ENCODE assay signal across 21 mouse cellular contexts in genomic region chr6:114994079-114994478, GRCm38 (mm10). TPM values are rescaled to one million over a fixed set of nuclear protein-coding genes. Genes with fewer than 3 reads are reported as not detected.
DNase-seq lines count a peak whose midpoint lies in the region; ATAC-seq lines count a peak whose summit lies in the region.
"Had no signal": no experiment of that assay in that cellular context is flagged by ENCODE, and none has a peak within 500 bp of the region (broad histone marks: within the 10 kb centered on the region; RNA-seq: fewer than 3 reads in every experiment).

No protein-coding gene starts in this region.

- peak overlapping the region; percentile 76; the same call in 1 of the 2 replicates for H3K27ac ChIP-seq in limb, embryonic 13.5 days
- H3K27ac ChIP-seq: forebrain, embryonic 15.5 days; heart, adult 2 months; heart, embryonic 15.5 days; hindbrain, embryonic 15.5 days; liver, embryonic 15.5 days had no signal

- ATAC-seq in limb, embryonic 13.5 days (ENCODE audit: low FRiP score, low read depth): no peak
- no peak for ATAC-seq in megakaryocyte, adult 5-6 weeks (ENCODE audit: poor library complexity, severe bottlenecking)
- ATAC-seq: activated CD4-positive, CD25-positive, alpha-beta regulatory T cell, adult 4 months; forebrain, embryonic 15.5 days had no signal

- no peaks in the 10 kb centered on the region for H3K27me3 ChIP-seq in limb, embryonic 13.5 days
- H3K27me3 ChIP-seq: forebrain, embryonic 15.5 days; heart, embryonic 15.5 days; hindbrain, embryonic 15.5 days; liver, embryonic 15.5 days had no signal

- H3K9me3 ChIP-seq in limb, embryonic 13.5 days: no peaks in the 10 kb centered on the region
- H3K9me3 ChIP-seq: forebrain, embryonic 15.5 days; heart, embryonic 15.5 days; hindbrain, embryonic 15.5 days; liver, embryonic 15.5 days had no signal

- no peaks in the 10 kb centered on the region for H3K36me3 ChIP-seq in limb, embryonic 13.5 days
- H3K36me3 ChIP-seq: forebrain, embryonic 15.5 days; heart, embryonic 15.5 days; hindbrain, embryonic 15.5 days; liver, embryonic 15.5 days had no signal

- WGBS in limb, embryonic 13.5 days: 69% methylated on average over 5 of the region's 5 CpGs

- H3K4me3 ChIP-seq in limb, embryonic 13.5 days: no peak overlapping the region
- H3K4me3 ChIP-seq: forebrain, embryonic 15.5 days; heart, adult 2 months; heart, embryonic 15.5 days; hindbrain, embryonic 15.5 days; liver, embryonic 15.5 days had no signal

- H3K9ac ChIP-seq in limb, embryonic 13.5 days: no peak overlapping the region
- H3K9ac ChIP-seq: forebrain, embryonic 15.5 days; heart, embryonic 15.5 days; hindbrain, embryonic 15.5 days; liver, embryonic 15.5 days had no signal

- H3K4me1 ChIP-seq in limb, embryonic 13.5 days: peaks cover 71% of the 10 kb centered on the region
- H3K4me1 ChIP-seq: forebrain, embryonic 15.5 days; heart, embryonic 15.5 days; hindbrain, embryonic 15.5 days; liver, embryonic 15.5 days had no signal

- H3K4me2 ChIP-seq in limb, embryonic 13.5 days (replicated peaks): no peak overlapping the region
- H3K4me2 ChIP-seq: forebrain, embryonic 15.5 days; heart, embryonic 15.5 days; hindbrain, embryonic 15.5 days; liver, embryonic 15.5 days had no signal

- DNase-seq in kidney, postnatal 14 days: peak; percentile 20
- no peak for DNase-seq in kidney, adult 8-10 months
- peak; percentile 40 for DNase-seq in lung, postnatal 36 days
- DNase-seq in lung, postnatal 14 days: no peak
- no peak for DNase-seq in right cerebral cortex, adult 2 months (ENCODE audit: low spot score in 2 of 2)
- DNase-seq: adrenal gland, adult 8-10 months; cerebellum, adult 11-12 months; cerebellum, postnatal 10 days; heart, adult 2 months; kidney, adult 2 months; liver; midbrain, embryonic 14.5 days; right cerebral cortex, postnatal 14 days; thymus, postnatal 25 days had no signal

RNA-seq across cellular contexts. Expression of gene Vgll4, which starts 24.3 kb away (rescaled TPM):
- 154 and 156 TPM in 2 replicates for polyA plus RNA-seq in limb, embryonic 13.5 days (2015; fragmentation: Nextera tagmentation; extraction: Ambion mirVana)
- total RNA-seq in megakaryocyte, adult 5-6 weeks (2015): 9.4 and 9.7 TPM in 2 replicates
- 26.4 and 29.7 TPM in 2 replicates for total RNA-seq in megakaryocyte, adult 5-6 weeks (2017)

RNA-seq across cellular contexts. Expression of gene Tamm41, which starts 43.6 kb away (rescaled TPM):
- polyA plus RNA-seq in limb, embryonic 13.5 days (2015; fragmentation: Nextera tagmentation; extraction: Ambion mirVana): 68.9 and 74.8 TPM in 2 replicates
- 22.9 and 24.9 TPM in 2 replicates for total RNA-seq in megakaryocyte, adult 5-6 weeks (2015)
- 29.5 and 31.2 TPM in 2 replicates for total RNA-seq in megakaryocyte, adult 5-6 weeks (2017)

Comparison
In these comparisons a context has a peak if more than half of its experiments do, and no peak if none do; other contexts are left out.
1. DNase-seq: peak in kidney, postnatal 14 days (single experiment) and lung, postnatal 36 days (single experiment); none in kidney, adult 8-10 months (0 of 2), lung, postnatal 14 days (single experiment) and right cerebral cortex, adult 2 months (0 of 2).